Mouse (Mus musculus) stomach, postnatal 0 days (tissue): Measurements from ENCODE around the gene Cd300lb.

Experiments used
- CTCF ChIP-seq: IDR thresholded peaks from 2 replicates; pipeline ENCODE4 v1.5.1; 2016; ENCODE audit warnings: antibody characterized with exemption, low read depth, mild to moderate bottlenecking, moderate library complexity
- EP300 ChIP-seq: optimal IDR thresholded peaks from 2 replicates; pipeline ENCODE3; 2016; ENCODE audit warnings: antibody characterized with exemption

DNA sequence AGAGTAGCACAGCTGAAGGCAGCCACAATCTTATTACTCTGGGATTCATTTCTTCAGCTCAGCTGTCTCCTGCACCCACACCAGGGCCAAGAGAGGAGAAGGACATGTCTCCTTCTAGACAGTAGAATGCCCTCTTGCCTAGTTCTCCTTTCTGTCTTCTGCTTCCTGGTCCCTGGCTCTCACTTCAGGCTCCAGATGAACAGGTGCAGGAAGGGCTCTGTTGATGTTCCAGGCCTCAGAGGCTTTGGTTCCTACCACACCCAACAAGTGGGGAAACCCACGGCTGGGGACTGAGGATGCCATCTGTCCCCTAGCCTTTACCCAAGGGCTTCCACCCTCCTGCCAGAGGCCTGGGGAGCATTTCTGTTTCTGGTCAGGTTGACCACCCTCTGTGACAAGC, 26.2 kb upstream of the Cd300lb start:
- TF ChIP-seq EP300 (no peak), CTCF (no peak)
